Mouse (Mus musculus) limb, embryonic 12.5 days (tissue): ENCODE measurements around the gene Asb15. TPM values are rescaled to one million over a fixed set of nuclear protein-coding genes. Genes with fewer than 3 reads are reported as not detected.

Source experiments
- ATAC-seq: fragments of 200-750 bp; cut with Nextera tagmentation; 2 replicates; pipeline ENCODE4 v1.8.0; 2017; ENCODE audit warnings: low read depth, moderate TSS enrichment; ENCODE audit not compliant: insufficient number of reproducible peaks, insufficient read depth, low FRiP score, low TSS enrichment
- H3K27ac ChIP-seq: fragments of 300-500 bp; sonication (generic); 2 replicates; pipeline ENCODE4 v1.5.1; 2016; ENCODE audit warnings: mild to moderate bottlenecking, moderate library complexity
- H3K27me3 ChIP-seq: fragments of 300-500 bp; sonication (generic); 2 replicates; pipeline ENCODE4 v1.6.1; 2016; ENCODE audit warnings: mild to moderate bottlenecking, moderate library complexity
- H3K36me3 ChIP-seq: fragments of 300-500 bp; sonication (generic); 2 replicates; pipeline ENCODE4 v1.6.1; 2016; ENCODE audit warnings: mild to moderate bottlenecking, moderate library complexity
- H3K4me1 ChIP-seq: fragments of 300-500 bp; sonication (generic); replicated peaks from 2 replicates; pipeline ENCODE4 v1.6.1; 2016
- H3K4me2 ChIP-seq: fragments of 300-500 bp; sonication (generic); 2 replicates; pipeline ENCODE4 v1.6.1; 2016; ENCODE audit warnings: mild to moderate bottlenecking, moderate library complexity
- H3K4me3 ChIP-seq: fragments of 300-500 bp; sonication (generic); replicated peaks from 2 replicates; pipeline ENCODE4 v1.5.1; 2016; ENCODE audit warnings: mild to moderate bottlenecking
- H3K9ac ChIP-seq: fragments of 300-500 bp; sonication (generic); replicated peaks from 2 replicates; pipeline ENCODE4 v1.6.1; 2016; ENCODE audit warnings: mild to moderate bottlenecking, moderate library complexity
- H3K9me3 ChIP-seq: fragments of 300-500 bp; sonication (generic); 2 replicates; pipeline ENCODE4 v1.6.1; 2016; ENCODE audit warnings: mild to moderate bottlenecking, moderate library complexity
- WGBS: fragments of 180-500 bp; shearing (Covaris S2); methylation state at CpG from one replicate; pipeline ENCODE4 v1.1.7; 2016; 5-methylcytosine and 5-hydroxymethylcytosine counted together
- polyA plus RNA-seq: library from polyadenylated mRNA; unstranded; fragments of >200 nt; fragmentation: Nextera tagmentation; extraction: Ambion mirVana; gene quantifications from 2 replicates; pipeline ENCODE4 v1.2.1, GENCODE M21; 2016

Gene Asb15
- polyA plus RNA-seq, 1 experiment from 2014 or later = not detected

- Histone ChIP-seq H3K4me3 (no peak within 1 kb of the TSS), H3K4me1 (no peaks in the 10 kb centered on the region), H3K27ac (no peak within 1 kb of the TSS), H3K4me2 (no peak within 1 kb of the TSS), H3K36me3 (no peaks in the 10 kb centered on the region), H3K27me3 (no peaks in the 10 kb centered on the region), H3K9ac (no peak within 1 kb of the TSS), H3K9me3 (no peaks in the 10 kb centered on the region)
- ATAC-seq = no peak
- WGBS = 79% methylated on average over 10 of the region's 10 CpGs
Measured at GRCm38 (mm10) chr6:24597500-24597899, 69.6 kb downstream of the Asb15 start, which contains the start of gene Lmod2. Gene Lmod2 (plus strand): TSS chr6:24597762.

- Histone ChIP-seq H3K4me1 (no peaks in the 10 kb centered on the region), H3K27me3 (no peaks in the 10 kb centered on the region), H3K4me3 (no peak overlapping the region), H3K27ac (no peak overlapping the region), H3K9me3 (no peaks in the 10 kb centered on the region), H3K36me3 (no peaks in the 10 kb centered on the region), H3K9ac (no peak overlapping the region), H3K4me2 (no peak overlapping the region)
- WGBS = 93% methylated on average over 6 of the region's 6 CpGs
- ATAC-seq = no peak
Measured at GRCm38 (mm10) chr6:24599179-24599578, 71.2 kb downstream of the Asb15 start.

GRCm38 (mm10) chr6:24599639-24600038 is 71.7 kb downstream of the Asb15 start:
- H3K4me2 ChIP-seq = no peak overlapping the region
- no peaks in the 10 kb centered on the region for H3K4me1 ChIP-seq
- WGBS = 92% methylated on average over 5 of the region's 5 CpGs
- no peaks in the 10 kb centered on the region for H3K36me3 ChIP-seq
- no peaks in the 10 kb centered on the region for H3K27me3 ChIP-seq
- no peak for ATAC-seq
- no peak overlapping the region for H3K4me3 ChIP-seq
- H3K9ac ChIP-seq = no peak overlapping the region
- H3K27ac ChIP-seq = no peak overlapping the region
- H3K9me3 ChIP-seq = no peaks in the 10 kb centered on the region

GRCm38 (mm10) chr6:24600134-24600533 is 72.2 kb downstream of the Asb15 start:
- no peak overlapping the region for H3K4me2 ChIP-seq

GRCm38 (mm10) chr6:24600726-24601125 is 72.8 kb downstream of the Asb15 start:
- WGBS = 60% methylated on average over 4 of the region's 4 CpGs
- H3K4me2 ChIP-seq = no peak overlapping the region
- no peak overlapping the region for H3K9ac ChIP-seq
- no peak overlapping the region for H3K27ac ChIP-seq
- ATAC-seq = no peak
- no peak overlapping the region for H3K4me3 ChIP-seq
- no peaks in the 10 kb centered on the region for H3K4me1 ChIP-seq
- no peaks in the 10 kb centered on the region for H3K36me3 ChIP-seq
- H3K27me3 ChIP-seq = no peaks in the 10 kb centered on the region
- H3K9me3 ChIP-seq = no peaks in the 10 kb centered on the region

More at GRCm38 (mm10) chr6:24600134-24600533, 72.2 kb downstream of the Asb15 start:
- H3K4me1 ChIP-seq = no peaks in the 10 kb centered on the region
- no peaks in the 10 kb centered on the region for H3K27me3 ChIP-seq
- H3K9ac ChIP-seq = no peak overlapping the region
- WGBS = 88% methylated on average over 6 of the region's 6 CpGs
- H3K4me3 ChIP-seq = no peak overlapping the region
- H3K9me3 ChIP-seq = no peaks in the 10 kb centered on the region
- no peaks in the 10 kb centered on the region for H3K36me3 ChIP-seq
- ATAC-seq = no peak
- H3K27ac ChIP-seq = no peak overlapping the region

GRCm38 (mm10) chr6:24601668-24602067 is 73.7 kb downstream of the Asb15 start:
- Histone ChIP-seq H3K27ac (no peak overlapping the region), H3K4me1 (no peaks in the 10 kb centered on the region), H3K4me2 (no peak overlapping the region), H3K9ac (no peak overlapping the region), H3K27me3 (no peaks in the 10 kb centered on the region), H3K9me3 (no peaks in the 10 kb centered on the region), H3K4me3 (no peak overlapping the region), H3K36me3 (no peaks in the 10 kb centered on the region)
- no peak for ATAC-seq
- WGBS = 73% methylated on average over 1 of the region's 1 CpGs

- WGBS = 69% methylated on average over 3 of the region's 3 CpGs
Measured at GRCm38 (mm10) chr6:24602351-24602750, 74.4 kb downstream of the Asb15 start.

GRCm38 (mm10) chr6:24602993-24603392 is 75.0 kb downstream of the Asb15 start:
- Histone ChIP-seq H3K36me3 (no peaks in the 10 kb centered on the region), H3K27me3 (no peaks in the 10 kb centered on the region), H3K9me3 (no peaks in the 10 kb centered on the region), H3K4me3 (no peak overlapping the region), H3K4me1 (no peaks in the 10 kb centered on the region), H3K4me2 (no peak overlapping the region), H3K9ac (no peak overlapping the region), H3K27ac (no peak overlapping the region)
- ATAC-seq = no peak
- 90% methylated on average over 5 of the region's 5 CpGs for WGBS

More at GRCm38 (mm10) chr6:24602351-24602750, 74.4 kb downstream of the Asb15 start:
- no peak overlapping the region for H3K9ac ChIP-seq
- no peaks in the 10 kb centered on the region for H3K9me3 ChIP-seq
- H3K4me3 ChIP-seq = no peak overlapping the region
- H3K4me2 ChIP-seq = no peak overlapping the region
- no peak overlapping the region for H3K27ac ChIP-seq
- no peaks in the 10 kb centered on the region for H3K27me3 ChIP-seq
- no peaks in the 10 kb centered on the region for H3K36me3 ChIP-seq
- H3K4me1 ChIP-seq = no peaks in the 10 kb centered on the region
- no peak for ATAC-seq

GRCm38 (mm10) chr6:24604289-24604688 is 76.3 kb downstream of the Asb15 start:
- WGBS = 94% methylated on average over 7 of the region's 7 CpGs
- Histone ChIP-seq H3K27me3 (no peaks in the 10 kb centered on the region), H3K4me2 (no peak overlapping the region), H3K4me1 (no peaks in the 10 kb centered on the region), H3K9me3 (no peaks in the 10 kb centered on the region), H3K9ac (no peak overlapping the region), H3K27ac (no peak overlapping the region), H3K4me3 (no peak overlapping the region), H3K36me3 (no peaks in the 10 kb centered on the region)
- ATAC-seq = no peak

- H3K4me1 ChIP-seq = no peaks in the 10 kb centered on the region
- no peak overlapping the region for H3K27ac ChIP-seq
- no peak overlapping the region for H3K9ac ChIP-seq
- H3K9me3 ChIP-seq = no peaks in the 10 kb centered on the region
- no peaks in the 10 kb centered on the region for H3K36me3 ChIP-seq
- H3K27me3 ChIP-seq = no peaks in the 10 kb centered on the region
- H3K4me2 ChIP-seq = no peak overlapping the region
- ATAC-seq = no peak
- H3K4me3 ChIP-seq = no peak overlapping the region
- 94% methylated on average over 8 of the region's 8 CpGs for WGBS
Measured at GRCm38 (mm10) chr6:24605631-24606030, 77.7 kb downstream of the Asb15 start.

GRCm38 (mm10) chr6:24606512-24606911 is 78.6 kb downstream of the Asb15 start:
- Histone ChIP-seq H3K27me3 (no peaks in the 10 kb centered on the region), H3K4me2 (no peak overlapping the region), H3K9ac (no peak overlapping the region), H3K4me1 (no peaks in the 10 kb centered on the region), H3K27ac (no peak overlapping the region), H3K4me3 (no peak overlapping the region), H3K36me3 (no peaks in the 10 kb centered on the region), H3K9me3 (no peaks in the 10 kb centered on the region)
- ATAC-seq = no peak
- WGBS = 81% methylated on average over 10 of the region's 10 CpGs

GRCm38 (mm10) chr6:24607531-24607930 is 79.6 kb downstream of the Asb15 start:
- Histone ChIP-seq H3K9me3 (no peaks in the 10 kb centered on the region), H3K27me3 (no peaks in the 10 kb centered on the region), H3K36me3 (0 out of 2 replicates have a peak, but pooled peaks cover 7% of the 10 kb centered on the region), H3K4me1 (no peaks in the 10 kb centered on the region), H3K4me2 (no peak overlapping the region), H3K9ac (no peak overlapping the region), H3K27ac (no peak overlapping the region), H3K4me3 (no peak overlapping the region)
- ATAC-seq = no peak
- 79% methylated on average over 15 of the region's 15 CpGs for WGBS
